Mouse (Mus musculus) cortical plate, adult 2 months (tissue): ENCODE data around the gene Dhodh. TPM values are rescaled to one million over a fixed set of nuclear protein-coding genes. Genes with fewer than 3 reads are reported as not detected.

Experiments used
- H3K27ac ChIP-seq: fragments of 200-500 bp; 2 replicates; pipeline ENCODE4 v1.5.1; 2012; ENCODE audit warnings: low read length, control low read depth, inconsistent platforms; ENCODE audit not compliant: insufficient read depth
- H3K4me1 ChIP-seq: fragments of 200-500 bp; 2 replicates; pipeline ENCODE4 v1.6.1; 2011; ENCODE audit warnings: low read length; ENCODE audit not compliant: control insufficient read depth, insufficient read depth
- H3K4me3 ChIP-seq: fragments of 200-500 bp; 2 replicates; pipeline ENCODE4 v1.5.1; 2011; ENCODE audit warnings: mild to moderate bottlenecking, low read length, control low read depth; ENCODE audit not compliant: insufficient read depth
- CTCF ChIP-seq: fragments of 200-500 bp; IDR thresholded peaks from 2 replicates; pipeline ENCODE4 v1.5.1; 2011; ENCODE audit warnings: mild to moderate bottlenecking, control low read depth, low read length; ENCODE audit not compliant: insufficient read depth; ENCODE audit errors: extremely low read depth
- POLR2A ChIP-seq: fragments of 200-500 bp; IDR thresholded peaks from 2 replicates; pipeline ENCODE4 v1.6.1; 2011; ENCODE audit warnings: mild to moderate bottlenecking, low read length, control low read depth; ENCODE audit not compliant: insufficient read depth; ENCODE audit errors: extremely low read depth
- polyA plus RNA-seq: library from polyadenylated mRNA; depleted of rRNA; stranded (reverse); fragments of >200 nt; gene quantifications from 2 replicates; pipeline ENCODE4 v1.2.3, GENCODE M21; 2012; rRNA removed

Gene Dhodh
- 25.2 and 27.7 TPM in 2 replicates for polyA plus RNA-seq

DNA sequence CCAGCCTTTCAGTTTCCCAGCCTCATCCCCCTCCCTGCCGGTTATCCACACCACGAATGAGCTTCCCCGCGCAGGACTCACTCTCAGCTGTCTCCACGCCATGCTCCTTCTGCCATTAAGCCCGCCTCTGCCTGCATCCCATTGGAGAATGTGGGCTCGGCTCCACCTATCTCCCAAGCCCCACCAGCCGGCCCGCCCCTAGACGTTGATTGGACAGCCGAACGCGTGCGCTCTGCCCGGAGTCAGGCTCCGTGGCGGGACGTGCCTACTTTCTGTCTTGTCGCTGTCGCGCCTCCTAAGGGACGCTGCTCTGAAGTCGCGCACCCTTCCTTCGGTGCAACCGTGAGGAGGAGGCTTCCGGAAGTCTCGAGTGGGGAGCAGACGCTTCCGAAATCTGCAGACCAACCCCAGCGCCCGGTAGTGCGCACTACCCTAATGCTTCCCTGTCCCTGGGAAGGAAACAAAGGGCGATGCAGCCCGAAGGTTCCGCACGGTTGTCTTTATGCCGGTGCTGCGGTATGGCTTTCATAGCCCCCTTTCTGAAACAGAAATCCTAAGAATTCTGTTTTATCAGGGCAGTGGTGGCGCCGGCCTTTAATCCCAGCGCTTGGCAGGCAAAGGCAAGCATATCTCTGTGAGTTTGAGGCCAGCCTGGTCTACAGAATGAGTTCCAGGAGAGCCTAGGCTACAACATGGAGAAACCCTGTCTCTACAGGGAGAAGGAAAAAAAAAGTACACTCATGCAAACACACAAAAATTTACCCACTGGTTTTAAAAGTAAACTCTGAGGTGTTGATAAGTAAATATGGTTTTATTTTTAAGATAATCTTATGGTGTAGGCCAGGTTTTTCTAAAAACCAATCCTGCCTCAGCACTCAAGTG lies at the start of gene Dhodh:
TSS of gene Dhodh (minus strand) at position 403 of the 882 bp plus-strand sequence.
- no peak for TF ChIP-seq CTCF
- peak; percentile 91 for TF ChIP-seq POLR2A
- peaks cover 3% of the 10 kb centered on the region; the same call in 1 of the 2 replicates for H3K4me1 ChIP-seq
- 0 out of 2 replicates have a peak within 1 kb of the TSS, but pooled peaks have one; percentile 29 for H3K27ac ChIP-seq
- peak within 1 kb of the TSS; percentile 57 for H3K4me3 ChIP-seq

DNA sequence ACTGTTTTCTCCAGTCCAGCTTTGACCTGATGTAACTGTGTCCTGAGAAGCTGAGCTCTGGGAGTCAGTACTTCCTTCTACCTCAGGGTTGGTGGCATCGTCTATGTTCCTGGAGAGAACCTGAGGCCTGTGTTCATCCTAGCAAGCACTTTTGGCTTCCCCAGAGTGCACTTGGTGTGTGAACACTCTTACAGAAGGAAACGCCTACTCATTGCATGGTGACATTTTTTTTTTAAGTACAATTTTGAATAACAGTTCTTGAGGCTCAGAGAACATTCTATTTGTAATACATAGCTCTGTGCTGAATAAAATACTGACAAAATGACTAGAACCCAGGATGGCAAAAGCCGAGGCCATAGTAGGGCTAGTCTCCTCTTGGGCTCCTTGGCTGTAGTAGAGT lies 48.4 kb upstream of the Dhodh start:
- H3K4me3 ChIP-seq: no peak overlapping the region
- H3K4me1 ChIP-seq: peaks cover 3% of the 10 kb centered on the region; the same call in 1 of the 2 replicates
- no peak overlapping the region for H3K27ac ChIP-seq
- TF ChIP-seq CTCF (no peak), POLR2A (no peak)

DNA sequence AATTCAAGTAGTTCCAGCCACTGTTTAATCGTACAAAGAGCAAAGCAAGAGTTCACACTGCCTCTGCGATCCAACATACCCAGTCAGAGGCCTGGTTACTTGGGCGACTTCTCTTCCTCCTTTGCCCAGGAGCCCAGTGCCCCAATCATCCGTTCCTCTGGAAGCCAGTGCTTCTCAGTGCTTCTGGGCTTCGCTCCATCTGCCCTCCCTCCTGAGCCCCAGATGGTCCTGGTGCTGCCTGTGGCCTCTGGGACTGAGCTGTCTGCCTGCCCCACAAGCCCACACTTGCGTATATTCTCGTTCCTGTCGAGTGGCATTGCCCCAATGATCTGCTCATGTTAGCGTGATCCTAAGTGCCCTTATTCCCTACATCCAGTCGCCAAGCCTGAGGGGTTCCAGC lies 42.3 kb upstream of the Dhodh start:
- TF ChIP-seq CTCF (no peak), POLR2A (no peak)
- Histone ChIP-seq H3K27ac (no peak overlapping the region), H3K4me3 (no peak overlapping the region), H3K4me1 (no peaks in the 10 kb centered on the region)

DNA sequence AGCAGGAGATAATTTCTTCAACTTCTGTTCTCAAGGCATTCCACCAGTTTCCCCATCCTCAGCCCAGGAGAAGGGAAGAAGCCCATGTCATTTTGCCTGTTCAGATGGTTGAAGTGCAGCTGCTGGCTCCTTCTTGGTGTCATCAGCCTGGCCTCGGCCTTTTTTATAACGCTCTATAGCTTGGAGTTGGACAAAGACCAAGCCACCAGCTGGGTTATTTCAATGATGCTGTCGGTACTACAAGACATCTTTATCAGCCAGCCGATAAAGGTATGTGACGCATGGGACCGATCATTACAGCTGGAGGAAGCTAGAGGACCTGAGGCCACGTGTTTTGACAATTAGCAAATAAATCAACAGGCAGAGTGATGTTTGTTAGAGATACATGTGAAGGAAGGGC lies 40.0 kb upstream of the Dhodh start:
- Histone ChIP-seq H3K27ac (no peak overlapping the region), H3K4me3 (no peak overlapping the region), H3K4me1 (no peaks in the 10 kb centered on the region)
- TF ChIP-seq CTCF: no peak
- no peak for TF ChIP-seq POLR2A

DNA sequence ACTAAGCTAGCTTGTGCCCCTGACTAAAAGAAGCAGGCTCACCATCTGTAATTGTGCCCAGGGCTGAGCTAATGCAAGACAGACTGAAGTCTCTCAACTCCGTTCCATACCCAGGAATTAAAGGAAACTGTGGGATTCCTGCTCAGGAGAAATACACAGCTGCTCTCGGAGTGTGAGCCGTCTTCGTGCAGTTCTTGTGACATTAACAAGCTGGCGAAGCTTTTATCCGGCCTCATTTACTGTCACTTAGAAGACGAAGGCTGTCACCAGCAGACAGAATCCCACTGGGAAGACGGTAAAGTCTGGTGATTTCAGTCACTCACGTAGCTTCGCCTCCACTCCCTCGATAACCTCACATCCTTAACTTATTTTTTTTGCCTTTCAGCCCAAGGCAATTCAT lies 38.9 kb upstream of the Dhodh start:
- no peak overlapping the region for H3K4me3 ChIP-seq
- H3K27ac ChIP-seq: no peak overlapping the region
- TF ChIP-seq CTCF: no peak
- TF ChIP-seq POLR2A: no peak
- no peaks in the 10 kb centered on the region for H3K4me1 ChIP-seq

DNA sequence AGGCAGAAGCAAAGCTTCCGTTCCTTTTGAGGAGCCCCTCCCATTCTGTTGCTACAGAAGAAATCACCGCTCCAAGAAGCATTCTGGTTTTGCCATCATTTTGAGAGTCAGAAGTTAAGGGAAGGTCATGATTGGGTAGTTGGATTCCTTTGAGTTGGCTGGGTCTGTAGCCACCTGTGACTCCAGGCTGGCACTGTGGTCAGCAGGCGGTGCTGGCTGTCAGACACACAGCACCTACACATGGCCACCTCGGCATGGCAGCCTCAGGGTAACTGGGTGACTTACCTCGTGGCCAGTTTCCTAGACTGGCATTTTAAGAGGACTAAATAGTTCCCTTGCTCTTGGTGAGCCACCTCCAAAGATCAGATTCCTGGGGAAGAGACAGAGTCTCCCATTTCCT lies 32.8 kb upstream of the Dhodh start:
- H3K4me3 ChIP-seq: no peak overlapping the region
- H3K27ac ChIP-seq: no peak overlapping the region
- H3K4me1 ChIP-seq: no peaks in the 10 kb centered on the region
- no peak for TF ChIP-seq POLR2A
- TF ChIP-seq CTCF: no peak

DNA sequence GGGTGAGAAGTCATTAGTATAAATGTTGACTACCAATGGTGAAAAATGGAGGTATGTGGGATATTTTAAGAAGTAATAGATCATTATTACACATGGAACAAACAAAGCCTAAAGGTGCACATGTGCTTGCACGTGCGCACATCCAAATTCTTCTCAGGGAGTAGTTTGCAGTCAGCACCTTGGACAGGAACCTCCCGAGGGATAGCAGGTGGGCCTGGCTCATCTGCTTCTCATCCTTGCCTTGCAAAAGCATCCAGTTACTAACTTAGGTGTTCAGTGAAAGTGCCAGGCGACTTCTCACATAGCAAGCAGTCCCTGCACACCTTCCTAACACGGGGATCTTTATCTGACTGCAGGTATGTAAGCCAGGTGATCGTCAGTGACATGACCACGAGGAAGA lies 31.9 kb upstream of the Dhodh start:
- Histone ChIP-seq H3K4me1 (no peaks in the 10 kb centered on the region), H3K4me3 (no peak overlapping the region), H3K27ac (no peak overlapping the region)
- TF ChIP-seq CTCF: no peak
- no peak for TF ChIP-seq POLR2A

DNA sequence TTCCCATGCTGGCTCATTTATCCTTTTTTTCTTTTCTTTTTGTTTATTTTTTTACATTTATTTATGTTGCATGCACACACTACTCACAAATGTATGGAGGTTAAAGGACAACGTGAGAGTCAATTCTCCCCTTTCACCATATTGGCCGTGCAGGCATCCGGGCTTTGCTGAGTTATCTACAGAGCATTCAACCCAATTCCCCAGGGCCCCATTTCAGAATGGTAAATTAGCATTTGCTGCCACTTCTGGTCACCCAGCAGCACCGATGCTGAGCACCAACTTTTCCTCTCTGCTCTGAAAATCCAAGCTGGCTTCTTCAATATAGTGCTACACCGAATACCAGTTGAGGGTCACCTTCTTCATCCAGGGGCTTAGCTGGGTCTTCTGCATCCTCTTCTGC lies 30.4 kb upstream of the Dhodh start:
- TF ChIP-seq CTCF: no peak

DNA sequence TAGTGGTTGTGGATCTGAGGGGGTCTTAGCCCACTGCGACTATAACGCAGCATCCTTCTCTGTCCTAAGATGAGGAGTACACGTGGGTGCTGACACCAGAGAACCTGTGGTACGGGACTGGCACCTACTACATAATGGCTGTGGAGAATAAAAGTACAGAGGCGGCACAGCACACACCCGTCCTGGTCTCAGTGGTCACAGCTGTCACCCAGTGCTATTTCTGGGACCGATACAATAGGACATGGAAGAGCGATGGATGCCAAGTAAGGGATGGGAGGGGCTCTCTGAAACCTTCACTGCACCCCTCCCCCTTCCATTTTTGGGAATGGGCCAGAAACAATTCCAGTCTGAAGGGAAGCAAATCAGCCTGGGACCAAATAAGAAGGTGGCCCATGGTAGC lies 26.7 kb upstream of the Dhodh start:
- H3K4me3 ChIP-seq: no peak overlapping the region
- H3K27ac ChIP-seq: no peak overlapping the region
- TF ChIP-seq CTCF (no peak), POLR2A (no peak)
- H3K4me1 ChIP-seq: no peaks in the 10 kb centered on the region

More for the DNA sequence above, 30.4 kb upstream of the Dhodh start:
- Histone ChIP-seq H3K4me1 (no peaks in the 10 kb centered on the region), H3K4me3 (no peak overlapping the region), H3K27ac (no peak overlapping the region)

DNA sequence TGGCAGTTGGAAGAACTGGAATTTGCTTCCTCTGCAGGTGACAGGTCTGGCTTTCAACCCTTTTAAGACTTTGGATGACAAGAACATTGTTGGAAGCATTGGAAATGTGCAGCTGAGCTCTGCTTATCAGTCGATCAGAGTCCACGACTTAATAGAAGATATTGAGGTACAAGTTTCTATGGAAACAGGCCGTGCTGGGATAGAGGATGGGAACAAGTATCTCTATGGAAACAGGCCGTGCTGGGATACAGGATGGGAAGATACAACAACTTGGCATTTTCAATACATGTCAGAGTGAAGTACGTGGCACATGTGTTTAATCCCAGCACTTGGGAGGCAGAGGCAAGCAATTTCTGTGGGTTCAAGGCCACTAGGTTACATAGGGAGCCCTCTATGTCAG lies 24.0 kb upstream of the Dhodh start:
- Histone ChIP-seq H3K27ac (no peak overlapping the region), H3K4me1 (peaks cover 3% of the 10 kb centered on the region; the same call in 1 of the 2 replicates), H3K4me3 (no peak overlapping the region)
- TF ChIP-seq POLR2A: no peak
- no peak for TF ChIP-seq CTCF
